Mouse (Mus musculus): ENCODE results near the gene Fbxo10. TPM values are rescaled to one million over a fixed set of nuclear protein-coding genes. Genes with fewer than 3 reads are reported as not detected.
"Not testable (repeated sequence)": the region's sequence is repeated elsewhere in the genome, so short reads cannot be mapped to it uniquely, and the experiment has no call there.

Fbxo10 gene
- polyA plus RNA-seq, 1 experiment from 2014 or later, result 5.6 TPM

DNA sequence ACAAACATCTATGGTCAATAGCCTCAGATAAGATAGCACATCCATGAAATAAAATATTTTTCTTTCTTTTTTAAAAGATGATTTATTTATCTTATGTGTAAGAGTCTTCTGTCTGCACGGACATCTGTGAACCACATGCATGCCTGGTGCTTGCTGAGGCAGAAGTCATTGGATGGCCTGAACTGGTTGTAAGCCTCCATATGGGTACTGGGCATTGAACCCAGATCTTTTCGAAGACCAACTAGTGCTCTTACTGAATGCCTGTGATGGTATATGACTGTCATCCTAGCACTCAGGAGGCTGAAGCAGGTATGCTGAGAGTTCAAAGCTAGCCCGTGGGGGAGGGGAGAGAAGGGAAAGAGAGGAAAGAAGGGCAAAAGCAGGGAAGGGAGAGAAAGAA is 86.3 kb downstream of the Fbxo10 start:
- Histone ChIP-seq H3K27ac (ENCODE audit: low read depth, low read length) (no peak overlapping the region), H3K36me3 (ENCODE audit: control insufficient read depth, insufficient read depth, low read length) (peaks cover 5% of the 10 kb centered on the region; the same call in 1 of the 2 replicates), H3K9me3 (ENCODE audit: control insufficient read depth, low read length) (no peaks in the 10 kb centered on the region), H3K4me2 (no peak overlapping the region), H3K4me3 (ENCODE audit: low read depth, low read length) (no peak overlapping the region), H3K4me1 (ENCODE audit: control insufficient read depth, insufficient read depth, low read length) (peaks cover 4% of the 10 kb centered on the region; the same call in 1 of the 2 replicates), H3K9ac (ENCODE audit: low read length) (no peak overlapping the region), H3K27me3 (ENCODE audit: control insufficient read depth, insufficient read depth, low read length) (no peaks in the 10 kb centered on the region)
- ATAC-seq (ENCODE audit: low FRiP score) (no peak), DNase-seq (ENCODE audit: low spot score, missing footprints) (peak; percentile 31)
- WGBS, result 80% methylated on average over 3 of the region's 3 CpGs

DNA sequence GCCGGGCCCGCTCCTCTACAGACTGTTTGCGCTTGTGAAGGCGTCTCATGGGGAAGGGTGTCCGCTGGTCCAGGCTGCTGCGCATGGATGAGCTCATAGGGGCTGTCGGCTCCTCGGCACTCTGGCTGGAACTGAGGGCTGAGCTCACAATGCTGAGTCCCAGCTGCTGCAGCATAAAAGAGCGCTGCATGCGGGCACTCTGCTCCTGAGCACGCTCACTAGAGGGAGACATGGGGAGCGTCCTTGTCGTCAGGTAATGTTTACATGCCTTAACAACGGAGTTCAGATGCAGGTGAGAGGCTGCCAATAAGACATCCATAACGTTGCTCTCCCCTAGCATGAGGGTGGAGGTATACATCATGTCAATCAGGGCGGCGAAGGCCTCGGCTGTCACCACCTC is 89.6 kb downstream of the Fbxo10 start:
- H3K9ac ChIP-seq (ENCODE audit: low read length), result no peak overlapping the region
- ATAC-seq (ENCODE audit: low FRiP score) (no peak), DNase-seq (ENCODE audit: low spot score, missing footprints) (peak; percentile 26)
- no peaks in the 10 kb centered on the region for H3K9me3 ChIP-seq (ENCODE audit: control insufficient read depth, low read length)
- peaks cover 4% of the 10 kb centered on the region; the same call in 1 of the 2 replicates for H3K4me1 ChIP-seq (ENCODE audit: control insufficient read depth, insufficient read depth, low read length)
- no peak overlapping the region for H3K4me2 ChIP-seq
- H3K36me3 ChIP-seq (ENCODE audit: control insufficient read depth, insufficient read depth, low read length), result peaks cover 5% of the 10 kb centered on the region; the same call in 1 of the 2 replicates
- WGBS, result 88% methylated on average over 18 of the region's 18 CpGs
- H3K27ac ChIP-seq (ENCODE audit: low read depth, low read length), result no peak overlapping the region
- H3K27me3 ChIP-seq (ENCODE audit: control insufficient read depth, insufficient read depth, low read length), result no peaks in the 10 kb centered on the region
- H3K4me3 ChIP-seq (ENCODE audit: low read depth, low read length), result no peak overlapping the region

DNA sequence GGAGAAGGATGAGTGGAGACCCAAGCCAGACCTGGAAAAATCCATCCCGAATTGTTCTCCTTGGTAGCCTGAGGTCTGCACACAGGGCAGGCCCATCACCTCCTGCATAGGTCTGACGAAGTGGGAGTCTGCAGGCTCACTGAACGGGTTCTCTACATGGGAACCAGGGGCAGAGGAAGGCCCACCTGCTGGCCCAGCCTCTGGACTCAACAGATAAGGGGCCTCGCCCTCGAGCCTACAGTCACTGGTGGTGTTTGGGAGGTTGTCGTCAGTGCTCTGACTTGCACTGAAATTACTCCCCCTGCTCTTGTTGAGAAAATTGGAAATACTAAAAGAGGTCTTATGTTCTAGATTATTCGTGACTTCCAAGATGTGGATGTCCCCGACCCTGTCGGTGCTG is 90.6 kb downstream of the Fbxo10 start:
- Histone ChIP-seq H3K4me1 (ENCODE audit: control insufficient read depth, insufficient read depth, low read length) (peaks cover 4% of the 10 kb centered on the region; the same call in 1 of the 2 replicates), H3K9ac (ENCODE audit: low read length) (no peak overlapping the region), H3K4me2 (no peak overlapping the region), H3K9me3 (ENCODE audit: control insufficient read depth, low read length) (no peaks in the 10 kb centered on the region), H3K4me3 (ENCODE audit: low read depth, low read length) (no peak overlapping the region), H3K27ac (ENCODE audit: low read depth, low read length) (no peak overlapping the region), H3K36me3 (ENCODE audit: control insufficient read depth, insufficient read depth, low read length) (peaks cover 5% of the 10 kb centered on the region; the same call in 1 of the 2 replicates), H3K27me3 (ENCODE audit: control insufficient read depth, insufficient read depth, low read length) (no peaks in the 10 kb centered on the region)
- DNase-seq (ENCODE audit: low spot score, missing footprints), result no peak
- WGBS, result 92% methylated on average over 9 of the region's 9 CpGs
- no peak for ATAC-seq (ENCODE audit: low FRiP score)

DNA sequence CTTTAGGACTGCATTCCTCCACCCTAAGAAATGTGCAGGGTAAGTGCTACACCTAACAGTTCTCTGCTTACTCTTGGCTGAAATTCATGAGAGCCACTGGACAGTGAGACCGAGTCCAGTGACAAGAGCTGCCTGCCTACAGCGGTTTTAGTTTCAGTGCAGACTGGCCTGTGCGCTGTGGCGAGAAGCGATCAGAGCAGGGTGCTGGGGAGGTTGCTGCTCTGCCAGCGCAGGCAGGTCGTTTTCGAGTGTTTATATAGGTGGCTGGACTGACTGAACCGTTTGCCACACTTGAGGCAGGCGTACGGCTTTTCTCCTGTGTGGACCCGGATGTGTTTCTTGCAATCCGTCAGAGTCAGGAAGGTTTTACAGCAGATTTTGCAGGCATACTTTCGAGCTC is 91.2 kb downstream of the Fbxo10 start:
- not testable (repeated sequence) for H3K4me3 ChIP-seq (ENCODE audit: low read depth, low read length); H3K4me2 ChIP-seq; H3K9me3 ChIP-seq (ENCODE audit: control insufficient read depth, low read length); H3K4me1 ChIP-seq (ENCODE audit: control insufficient read depth, insufficient read depth, low read length); ATAC-seq (ENCODE audit: low FRiP score); H3K27me3 ChIP-seq (ENCODE audit: control insufficient read depth, insufficient read depth, low read length); DNase-seq (ENCODE audit: low spot score, missing footprints); H3K9ac ChIP-seq (ENCODE audit: low read length); H3K36me3 ChIP-seq (ENCODE audit: control insufficient read depth, insufficient read depth, low read length); H3K27ac ChIP-seq (ENCODE audit: low read depth, low read length)
- WGBS, result 91% methylated on average over 14 of the region's 14 CpGs

DNA sequence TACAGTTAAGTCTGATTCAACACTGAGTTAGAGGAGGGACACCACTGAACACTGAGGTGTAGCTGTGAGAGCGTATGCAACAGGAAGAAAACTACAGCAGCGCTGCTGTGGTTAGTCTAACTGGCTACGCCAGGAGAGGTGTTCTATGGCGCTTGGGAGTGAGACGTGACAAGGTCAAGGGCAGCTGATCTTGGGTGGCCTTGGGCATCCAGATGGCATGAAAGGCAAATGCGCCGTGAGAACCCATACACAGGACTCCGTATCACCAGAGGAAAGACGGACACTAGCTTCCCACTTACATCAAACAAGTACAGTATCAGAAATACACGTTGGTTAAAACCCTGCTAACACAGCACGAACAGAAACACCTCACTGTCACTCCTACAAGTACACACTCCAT is 92.1 kb downstream of the Fbxo10 start:
- H3K36me3 ChIP-seq (ENCODE audit: control insufficient read depth, insufficient read depth, low read length); H3K9me3 ChIP-seq (ENCODE audit: control insufficient read depth, low read length); H3K4me1 ChIP-seq (ENCODE audit: control insufficient read depth, insufficient read depth, low read length); H3K27me3 ChIP-seq (ENCODE audit: control insufficient read depth, insufficient read depth, low read length); ATAC-seq (ENCODE audit: low FRiP score); H3K4me2 ChIP-seq; H3K27ac ChIP-seq (ENCODE audit: low read depth, low read length); H3K4me3 ChIP-seq (ENCODE audit: low read depth, low read length); H3K9ac ChIP-seq (ENCODE audit: low read length): not testable (repeated sequence)
- WGBS, result 93% methylated on average over 11 of the region's 11 CpGs
- DNase-seq (ENCODE audit: low spot score, missing footprints), result peak; percentile 19

DNA sequence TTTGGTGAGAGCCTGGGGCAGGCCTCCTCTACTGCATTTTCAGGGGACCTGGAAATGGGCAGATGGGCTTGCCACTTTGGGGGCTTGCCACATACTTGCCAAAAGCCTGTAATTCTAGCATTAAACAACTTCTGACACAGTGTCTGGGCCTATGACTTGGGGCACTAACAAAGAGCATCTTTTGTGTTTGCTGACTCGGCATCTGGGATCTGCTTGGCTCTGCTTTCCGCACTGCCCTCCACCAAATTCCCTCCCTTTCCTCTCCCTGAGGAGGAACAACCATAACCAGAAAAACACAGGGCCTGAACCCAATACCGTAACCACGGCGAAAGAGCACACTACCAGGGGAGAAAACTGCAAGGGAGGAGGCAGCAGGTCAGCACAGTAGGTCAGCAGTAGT is 93.8 kb downstream of the Fbxo10 start:
- Histone ChIP-seq H3K4me3 (ENCODE audit: low read depth, low read length) (no peak overlapping the region), H3K9ac (ENCODE audit: low read length) (no peak overlapping the region), H3K27me3 (ENCODE audit: control insufficient read depth, insufficient read depth, low read length) (no peaks in the 10 kb centered on the region), H3K4me1 (ENCODE audit: control insufficient read depth, insufficient read depth, low read length) (no peaks in the 10 kb centered on the region), H3K9me3 (ENCODE audit: control insufficient read depth, low read length) (no peaks in the 10 kb centered on the region), H3K27ac (ENCODE audit: low read depth, low read length) (no peak overlapping the region), H3K36me3 (ENCODE audit: control insufficient read depth, insufficient read depth, low read length) (peaks cover 5% of the 10 kb centered on the region; the same call in 1 of the 2 replicates), H3K4me2 (no peak overlapping the region)
- ATAC-seq (ENCODE audit: low FRiP score) (no peak), DNase-seq (ENCODE audit: low spot score, missing footprints) (peak; percentile 4)
- WGBS, result 91% methylated on average over 5 of the region's 5 CpGs

Other genes starting within 250 kb of the Fbxo10 start
- gene Grhpr, start 103.2 kb downstream of the Fbxo10 start, polyA plus RNA-seq (2014; fragmentation: Nextera tagmentation; extraction: Ambion mirVana), result 37.4 and 38.2 TPM in 2 replicates
- 41.2 and 44.7 TPM in 2 replicates for gene Zbtb5, start 72.2 kb downstream of the Fbxo10 start, polyA plus RNA-seq (2014; fragmentation: Nextera tagmentation; extraction: Ambion mirVana)
- gene Polr1e, start 66.0 kb downstream of the Fbxo10 start, polyA plus RNA-seq (2014; fragmentation: Nextera tagmentation; extraction: Ambion mirVana), result 51.6 and 56.3 TPM in 2 replicates
- gene Tomm5, start 23.5 kb upstream of the Fbxo10 start, polyA plus RNA-seq (2014; fragmentation: Nextera tagmentation; extraction: Ambion mirVana), result 166 and 185 TPM in 2 replicates
- gene Frmpd1, start 100.3 kb upstream of the Fbxo10 start, polyA plus RNA-seq (2014; fragmentation: Nextera tagmentation; extraction: Ambion mirVana), result 1.0 and 1.3 TPM in 2 replicates
- 20.5 and 25.4 TPM in 2 replicates for gene Trmt10b, start 212.5 kb upstream of the Fbxo10 start, polyA plus RNA-seq (2014; fragmentation: Nextera tagmentation; extraction: Ambion mirVana)

Measured in midbrain, embryonic 11.5 days (tissue).